Mouse (Mus musculus): ENCODE measurements at regions not wholly inside any gene's neighbourhood (a gene's known extent, or its start where the extent isn't known, plus 50 kb on each side); places are given as distances from the start of the nearest gene placed in this dataset.

- H3K36me3 ChIP-seq (replicated peaks in 1 of 2; ENCODE audit: control insufficient read depth in 1 of 2, insufficient read depth in 1 of 2, low read length in 1 of 2), result no peaks in the 10 kb centered on the region
- no peak overlapping the region for H3K27ac ChIP-seq (ENCODE audit: insufficient read depth, low read depth)
- peaks cover 2% of the 10 kb centered on the region for H3K9me3 ChIP-seq (replicated peaks; ENCODE audit: low read length)
- H3K4me2 ChIP-seq (ENCODE audit: insufficient read depth, low read depth, poor library complexity, severe bottlenecking), result no peak overlapping the region
- in situ Hi-C loops (cut with MboI; ENCODE audit: low pct_ligation_motif_present, low pct_unique_long_range_greater_than_20kb, low sequenced_read_pairs) (no loop called here), dilution Hi-C loops (cut with MboI; ENCODE audit: extremely low pct_ligation_motif_present, extremely low pct_unique_long_range_greater_than_20kb, low sequenced_read_pairs) (no loop called here)
- no peak overlapping the region for H3K4me3 ChIP-seq (replicated peaks in 1 of 3; ENCODE audit: low read depth in 2 of 3, low read length in 2 of 3, poor library complexity in 1 of 3)
- no peaks in the 10 kb centered on the region for H3K79me2 ChIP-seq (replicated peaks; ENCODE audit: control insufficient read depth, extremely low read depth, insufficient read depth, poor library complexity, severe bottlenecking)
- no peak overlapping the region for H3K9ac ChIP-seq (ENCODE audit: insufficient read depth, low read depth)
- DNase-seq (ENCODE audit: extremely low read depth), result no peak
- no peak for TF ChIP-seq JUND (conservative IDR thresholded peaks at IDR 0.05; ENCODE audit: low read depth, low read length)
- no peak for TF ChIP-seq ETS1 (conservative IDR thresholded peaks at IDR 0.05; ENCODE audit: low read depth, low read length)
- TF ChIP-seq MAFK (IDR thresholded peaks at IDR 0.05; ENCODE audit: insufficient replicate concordance, low read length), result no peak
- TF ChIP-seq MXI1 (IDR thresholded peaks at IDR 0.05; ENCODE audit: low read depth, low read length), result no peak
- TF ChIP-seq UBTF (IDR thresholded peaks at IDR 0.05; ENCODE audit: low read depth, low read length), result no peak
- no peak for TF ChIP-seq MEF2A (IDR thresholded peaks at IDR 0.05; ENCODE audit: borderline replicate concordance, low read depth, low read length)
- no peak for TF ChIP-seq POLR2AphosphoS2 (IDR thresholded peaks at IDR 0.05; ENCODE audit: low read depth, low read length)
- TF ChIP-seq KAT2A (IDR thresholded peaks at IDR 0.05; ENCODE audit: insufficient replicate concordance, low read length), result no peak
- no peak for TF ChIP-seq TBP (conservative IDR thresholded peaks at IDR 0.05; ENCODE audit: low read depth, low read length)
- TF ChIP-seq RCOR1 (conservative IDR thresholded peaks at IDR 0.05; ENCODE audit: low read depth, low read length), result no peak
- no peak for TF ChIP-seq E2F4 (IDR thresholded peaks at IDR 0.05; ENCODE audit: insufficient replicate concordance, low read depth, low read length)
- no peak for TF ChIP-seq MAX (IDR thresholded peaks at IDR 0.05; ENCODE audit: low read length)
- no peak for TF ChIP-seq JUN (IDR thresholded peaks at IDR 0.05; ENCODE audit: insufficient read depth, low read depth, low read length)
- no peak for TF ChIP-seq NELFE (IDR thresholded peaks at IDR 0.05; ENCODE audit: low read depth, low read length)
- TF ChIP-seq ZMIZ1 (IDR thresholded peaks at IDR 0.05; ENCODE audit: low read depth, low read length), result no peak
- TF ChIP-seq CHD1 (IDR thresholded peaks at IDR 0.05; ENCODE audit: low read depth, low read length), result no peak
- TF ChIP-seq TCF12 (IDR thresholded peaks at IDR 0.05; ENCODE audit: low read depth, low read length), result no peak
- H3K4me1 ChIP-seq (ENCODE audit: control insufficient read depth in 1 of 2, insufficient read depth in 2 of 2), result peaks cover 4 to 6% of the 10 kb centered on the region in 2 experiments
- H3K27me3 ChIP-seq (replicated peaks), result no peaks in the 10 kb centered on the region
Observed at GRCm38 (mm10) chr3:131961571-131961970, 123.5 kb upstream of the Dkk2 start.

GRCm38 (mm10) chr3:131962870-131963269 is 122.2 kb upstream of the Dkk2 start:
- H3K79me2 ChIP-seq (replicated peaks; ENCODE audit: control insufficient read depth, extremely low read depth, insufficient read depth, poor library complexity, severe bottlenecking), result no peaks in the 10 kb centered on the region
- H3K9me3 ChIP-seq (replicated peaks; ENCODE audit: low read length), result peaks cover 2% of the 10 kb centered on the region
- H3K27ac ChIP-seq (ENCODE audit: insufficient read depth, low read depth), result no peak overlapping the region
- peaks cover 7 to 9% of the 10 kb centered on the region in 2 experiments for H3K4me1 ChIP-seq (ENCODE audit: control insufficient read depth in 1 of 2, insufficient read depth in 2 of 2)
- in situ Hi-C loops (cut with MboI; ENCODE audit: low pct_ligation_motif_present, low pct_unique_long_range_greater_than_20kb, low sequenced_read_pairs), result no loop called here
- H3K4me2 ChIP-seq (ENCODE audit: insufficient read depth, low read depth, poor library complexity, severe bottlenecking), result no peak overlapping the region
- dilution Hi-C loops (cut with MboI; ENCODE audit: extremely low pct_ligation_motif_present, extremely low pct_unique_long_range_greater_than_20kb, low sequenced_read_pairs), result no loop called here
- no peaks in the 10 kb centered on the region for H3K27me3 ChIP-seq (replicated peaks)
- no peak for DNase-seq (ENCODE audit: extremely low read depth)
- H3K4me3 ChIP-seq (replicated peaks in 1 of 3; ENCODE audit: low read depth in 2 of 3, low read length in 2 of 3, poor library complexity in 1 of 3), result no peak overlapping the region
- no peak overlapping the region for H3K9ac ChIP-seq (ENCODE audit: insufficient read depth, low read depth)
- H3K36me3 ChIP-seq (replicated peaks in 1 of 2; ENCODE audit: control insufficient read depth in 1 of 2, insufficient read depth in 1 of 2, low read length in 1 of 2), result no peaks in the 10 kb centered on the region
- TF ChIP-seq USF2 (conservative IDR thresholded peaks at IDR 0.05; ENCODE audit: low read depth, low read length), result no peak
- no peak for TF ChIP-seq NRF1 (IDR thresholded peaks at IDR 0.05; ENCODE audit: low read depth, low read length)
- TF ChIP-seq RCOR1 (conservative IDR thresholded peaks at IDR 0.05; ENCODE audit: low read depth, low read length), result no peak
- TF ChIP-seq CHD2 (IDR thresholded peaks at IDR 0.05; ENCODE audit: low read length), result no peak
- TF ChIP-seq RAD21 (IDR thresholded peaks at IDR 0.05; ENCODE audit: low read depth, low read length), result no peak
- no peak for TF ChIP-seq ETS1 (conservative IDR thresholded peaks at IDR 0.05; ENCODE audit: low read depth, low read length)
- TF ChIP-seq MXI1 (IDR thresholded peaks at IDR 0.05; ENCODE audit: low read depth, low read length), result no peak
- TF ChIP-seq KAT2A (IDR thresholded peaks at IDR 0.05; ENCODE audit: insufficient replicate concordance, low read length), result no peak
- no peak for TF ChIP-seq E2F4 (IDR thresholded peaks at IDR 0.05; ENCODE audit: insufficient replicate concordance, low read depth, low read length)
- no peak for TF ChIP-seq USF1 (IDR thresholded peaks at IDR 0.05; ENCODE audit: low read depth, low read length)
- no peak for TF ChIP-seq ZKSCAN1 (IDR thresholded peaks at IDR 0.05; ENCODE audit: borderline replicate concordance, low read depth, low read length)
- TF ChIP-seq TBP (conservative IDR thresholded peaks at IDR 0.05; ENCODE audit: low read depth, low read length), result no peak
- no peak for TF ChIP-seq SMC3 (IDR thresholded peaks at IDR 0.05; ENCODE audit: low read depth, low read length)
- TF ChIP-seq EP300 (IDR thresholded peaks at IDR 0.05; ENCODE audit: low read length), result no peak
- no peak for TF ChIP-seq GABPA (IDR thresholded peaks at IDR 0.05; ENCODE audit: insufficient replicate concordance, low read depth, low read length)
